ENCODE assay signal across 17 mouse cellular contexts in genomic region chr1:37532533-37532840, GRCm38 (mm10). TPM values are rescaled to one million over a fixed set of nuclear protein-coding genes. Genes with fewer than 3 reads are reported as not detected.
DNase-seq lines count a peak whose midpoint lies in the region; TF ChIP-seq lines count a peak whose summit lies in the region.
"Had no signal": no experiment of that assay in that cellular context is flagged by ENCODE, and none has a peak within 500 bp of the region (broad histone marks: within the 10 kb centered on the region; RNA-seq: fewer than 3 reads in every experiment).

No protein-coding gene starts in this region.

- no peak for DNase-seq in gastrocnemius, adult 2 months
- DNase-seq in gastrocnemius, postnatal 10 days, result no peak
- peak; percentile 85 for DNase-seq in heart, adult 11 months
- DNase-seq in heart, postnatal 10 days, result no peak
- peak; percentile 21 for DNase-seq in 416B (ENCODE audit: low read depth)
- DNase-seq in CH12.LX (ENCODE audit: extremely low read depth), result peak; percentile 66
- DNase-seq in urinary bladder, postnatal 25 days (ENCODE audit: low spot score), result no peak
- DNase-seq in kidney, adult 18-20 months, result no peak
- DNase-seq: adrenal gland, adult 2 months; adrenal gland, adult 8-10 months; adrenal gland, postnatal 10 days; adrenal gland, postnatal 14 days; adrenal gland, postnatal 25 days; adrenal gland, postnatal 36 days; cerebellum, adult 11 months had no signal

- peak overlapping the region; percentile 53 for H3K4me2 ChIP-seq in CH12.LX (ENCODE audit: insufficient read depth, low read depth, poor library complexity, severe bottlenecking)

- no peak for TF ChIP-seq EP300 in CH12.LX (IDR thresholded peaks at IDR 0.05; ENCODE audit: low read length)

- H3K4me1 ChIP-seq in CH12.LX (ENCODE audit: control insufficient read depth in 1 of 2, insufficient read depth in 2 of 2), result peaks cover 20 to 83% of the 10 kb centered on the region in 2 experiments

- no peak overlapping the region for H3K27ac ChIP-seq in gastrocnemius, adult 2 months
- H3K27ac ChIP-seq in CH12.LX (ENCODE audit: insufficient read depth, low read depth), result peak overlapping the region; percentile 84

- H3K36me3 ChIP-seq in CH12.LX (replicated peaks in 1 of 2; ENCODE audit: control insufficient read depth in 1 of 2, insufficient read depth in 1 of 2, low read length in 1 of 2), result peaks cover 8 to 37% of the 10 kb centered on the region in 2 experiments

- intact Hi-C loops in gastrocnemius, adult 2 months (cut with DNase I), result no loop called here
- intact Hi-C loops in heart, postnatal 10 days (cut with DNase I), result loop anchor here (2.0 kb wide), 1 partner anchor 30 kb away; no protein-coding TSS in a partner anchor

- dilution Hi-C loops in CH12.LX (cut with MboI; ENCODE audit: extremely low pct_ligation_motif_present, extremely low pct_unique_long_range_greater_than_20kb, low sequenced_read_pairs), result no loop called here

- in situ Hi-C loops in CH12.LX (cut with MboI; ENCODE audit: low pct_ligation_motif_present, low pct_unique_long_range_greater_than_20kb, low sequenced_read_pairs), result loop anchor here (5.0 kb wide), 1 partner anchor 40 kb away; no protein-coding TSS in a partner anchor

- no peak for TF ChIP-seq POLR2A in CH12.LX (IDR thresholded peaks at IDR 0.05; ENCODE audit: low read depth, low read length)

- TF ChIP-seq RAD21 in CH12.LX (IDR thresholded peaks at IDR 0.05; ENCODE audit: low read depth, low read length), result no peak

- peak overlapping the region; percentile 11; the same call in 1 of the 2 replicates for H3K4me3 ChIP-seq in gastrocnemius, adult 2 months
- peak overlapping the region; percentile 8 to 29 (median 25) for H3K4me3 ChIP-seq in CH12.LX (replicated peaks in 1 of 3; ENCODE audit: low read depth in 2 of 3, low read length in 2 of 3, poor library complexity in 1 of 3)

- no peaks in the 10 kb centered on the region for H3K27me3 ChIP-seq in CH12.LX (replicated peaks)
- H3K27me3 ChIP-seq: Patski had no signal

- no peak for TF ChIP-seq CTCF in gastrocnemius, adult 2 months (IDR thresholded peaks at IDR 0.05)
- TF ChIP-seq CTCF in CH12.LX (conservative IDR thresholded peaks at IDR 0.05 in 1 of 2, IDR thresholded peaks at IDR 0.05 in 1 of 2; ENCODE audit: low read depth in 2 of 2, low read length in 2 of 2), result no peak

- H3K79me2 ChIP-seq in CH12.LX (replicated peaks; ENCODE audit: control insufficient read depth, extremely low read depth, insufficient read depth, poor library complexity, severe bottlenecking), result peaks cover 71% of the 10 kb centered on the region

- peak overlapping the region; percentile 20; the same call in 1 of the 2 replicates for H3K9ac ChIP-seq in CH12.LX (ENCODE audit: insufficient read depth, low read depth)

- no peaks in the 10 kb centered on the region for H3K9me3 ChIP-seq in CH12.LX (replicated peaks; ENCODE audit: low read length)
- H3K9me3 ChIP-seq: G1E had no signal

TF ChIP-seq in CH12.LX, 34 proteins besides CTCF, POLR2A, EP300 and RAD21:
- TF ChIP-seq E2F4 (IDR thresholded peaks at IDR 0.05; ENCODE audit: insufficient replicate concordance, low read depth, low read length), result no peak
- peak; percentile 56; the same call in 1 of the 2 replicates for TF ChIP-seq ETS1 (conservative IDR thresholded peaks at IDR 0.05; ENCODE audit: low read depth, low read length)
- no peak for TF ChIP-seq CHD1 (IDR thresholded peaks at IDR 0.05; ENCODE audit: low read depth, low read length)
- no peak for TF ChIP-seq MYC (IDR thresholded peaks at IDR 0.05; ENCODE audit: low read depth, low read length)
- TF ChIP-seq USF1 (IDR thresholded peaks at IDR 0.05; ENCODE audit: low read depth, low read length), result no peak
- TF ChIP-seq ZNF384 (IDR thresholded peaks at IDR 0.05; ENCODE audit: low read depth, low read length), result peak; percentile 23; the same call in 1 of the 2 replicates

RNA-seq across cellular contexts. Expression of gene Mgat4a, which starts 8.3 kb away (rescaled TPM):
- 1 to 10 TPM; 2.8 to 8.4 TPM for total RNA-seq in gastrocnemius, adult 2 months (2021)
- 1 to 10 TPM; 7.5 to 9.5 TPM for total RNA-seq in gastrocnemius, postnatal 10 days (2021)
- total RNA-seq in heart, postnatal 10 days (2021), result 10 to 100 TPM; 17.3 to 18.0 TPM
- total RNA-seq in CH12.LX (2012; rRNA removed), result 23.2 and 25.1 TPM in 2 replicates
- total RNA-seq in CH12.LX (2014; rRNA removed), result 22.9 and 25.4 TPM in 2 replicates
- 19.9 and 22.3 TPM in 2 replicates for polyA plus RNA-seq in CH12.LX (2012; ENCODE audit: insufficient read length, low read depth)

Comparison
In these comparisons a context has a peak if more than half of its experiments do, and no peak if none do; other contexts are left out.
1. DNase-seq: peak in heart, adult 11 months (single experiment), 416B (single experiment) and CH12.LX (single experiment); none in gastrocnemius, adult 2 months (single experiment), gastrocnemius, postnatal 10 days (single experiment), heart, postnatal 10 days (0 of 2), urinary bladder, postnatal 25 days (single experiment) and kidney, adult 18-20 months (single experiment).